Mouse (Mus musculus) frontal cortex, postnatal 36 days (tissue): ENCODE data around the gene Slc35e3.

Source experiments
- DNase-seq, 2 experiments: peaks; one replicate each; pipeline ENCODE4 v3.0.0; 2022; ENCODE audit warnings: low spot score in 2 of 2

Slc35e3 gene

GRCm38 (mm10) chr10:117776281-117777102 lies 30.3 kb upstream of the Slc35e3 start:
- no peak for DNase-seq

- DNase-seq, result no peak
These were observed 29.4 kb upstream of the Slc35e3 start for GRCm38 (mm10) chr10:117775401-117776144.

- no peak for DNase-seq
These were observed 28.6 kb upstream of the Slc35e3 start for GRCm38 (mm10) chr10:117774817-117775120.

- DNase-seq, result no peak
These were observed 28.0 kb upstream of the Slc35e3 start for GRCm38 (mm10) chr10:117774011-117774816.

DNA sequence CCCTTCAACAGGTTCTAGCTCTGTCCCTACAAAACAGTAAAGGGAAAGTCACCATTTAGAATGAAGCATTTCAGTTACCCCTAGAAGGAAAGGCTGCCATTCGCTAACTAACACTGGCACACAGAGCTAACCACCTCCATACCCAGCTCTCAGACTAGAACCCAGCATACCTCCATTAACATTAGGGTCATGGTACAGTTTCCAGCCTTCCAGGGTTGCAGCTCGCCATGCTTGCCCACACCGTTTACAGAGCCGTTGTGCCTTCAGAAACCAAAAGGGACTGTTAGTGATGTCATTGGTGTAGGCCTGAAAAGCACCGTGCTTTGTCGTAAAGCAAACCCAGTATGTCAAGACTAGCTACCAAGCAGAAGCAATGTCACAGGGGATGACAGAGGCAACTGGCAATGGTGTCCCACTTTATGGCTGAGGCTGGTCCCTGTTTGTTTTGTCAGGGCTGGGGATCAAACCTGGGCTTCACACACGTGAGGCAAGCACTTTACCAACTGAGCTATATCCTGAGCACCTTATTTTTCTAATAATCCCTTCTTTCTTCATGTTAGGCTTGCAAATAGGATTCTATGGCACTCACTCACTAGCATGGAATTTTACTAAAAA lies 27.0 kb upstream of the Slc35e3 start:
- no peak for DNase-seq

DNA sequence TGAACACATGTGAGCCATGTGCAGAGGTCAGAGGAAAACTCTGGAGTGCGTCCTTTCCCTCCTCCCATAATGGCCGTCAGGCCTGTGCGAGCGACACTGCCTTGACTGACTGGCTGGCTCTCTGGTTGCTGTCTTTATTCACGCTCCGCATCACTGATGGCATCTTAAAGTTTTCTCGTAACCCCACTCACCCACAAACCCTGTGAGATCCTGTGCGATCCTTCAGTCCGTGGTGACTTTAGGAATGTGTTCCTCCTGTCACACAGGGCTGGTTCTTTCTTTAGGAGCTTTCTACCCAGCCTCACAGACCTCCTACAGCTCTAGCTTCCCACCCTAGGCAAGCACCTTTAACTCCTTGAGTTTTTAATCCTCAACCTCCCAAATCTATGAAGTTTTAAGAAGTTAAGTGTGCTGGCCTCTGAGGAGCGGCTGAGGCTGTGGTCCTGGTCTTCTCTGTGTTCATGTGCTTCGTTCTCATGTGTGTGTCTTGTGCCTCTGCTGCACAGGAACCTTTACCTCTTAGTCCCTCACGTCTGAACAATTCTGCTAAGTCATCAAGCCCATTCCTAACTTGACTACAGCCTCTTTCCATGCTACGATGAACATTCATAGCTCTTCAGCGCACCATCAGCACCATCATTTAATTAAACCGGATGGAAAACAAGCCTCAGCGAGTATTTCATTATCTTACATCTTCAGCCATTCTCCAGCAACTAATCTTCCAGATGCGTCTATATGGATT lies 26.4 kb upstream of the Slc35e3 start:
- DNase-seq, result no peak

- DNase-seq, result no peak
These were observed 25.0 kb upstream of the Slc35e3 start for GRCm38 (mm10) chr10:117771131-117771510.

GRCm38 (mm10) chr10:117770286-117771130 lies 24.3 kb upstream of the Slc35e3 start:
- no peak for DNase-seq

GRCm38 (mm10) chr10:117769541-117770285 lies 23.5 kb upstream of the Slc35e3 start:
- DNase-seq, result no peak

- no peak for DNase-seq
These were observed 21.9 kb upstream of the Slc35e3 start for GRCm38 (mm10) chr10:117768141-117768440.

DNA sequence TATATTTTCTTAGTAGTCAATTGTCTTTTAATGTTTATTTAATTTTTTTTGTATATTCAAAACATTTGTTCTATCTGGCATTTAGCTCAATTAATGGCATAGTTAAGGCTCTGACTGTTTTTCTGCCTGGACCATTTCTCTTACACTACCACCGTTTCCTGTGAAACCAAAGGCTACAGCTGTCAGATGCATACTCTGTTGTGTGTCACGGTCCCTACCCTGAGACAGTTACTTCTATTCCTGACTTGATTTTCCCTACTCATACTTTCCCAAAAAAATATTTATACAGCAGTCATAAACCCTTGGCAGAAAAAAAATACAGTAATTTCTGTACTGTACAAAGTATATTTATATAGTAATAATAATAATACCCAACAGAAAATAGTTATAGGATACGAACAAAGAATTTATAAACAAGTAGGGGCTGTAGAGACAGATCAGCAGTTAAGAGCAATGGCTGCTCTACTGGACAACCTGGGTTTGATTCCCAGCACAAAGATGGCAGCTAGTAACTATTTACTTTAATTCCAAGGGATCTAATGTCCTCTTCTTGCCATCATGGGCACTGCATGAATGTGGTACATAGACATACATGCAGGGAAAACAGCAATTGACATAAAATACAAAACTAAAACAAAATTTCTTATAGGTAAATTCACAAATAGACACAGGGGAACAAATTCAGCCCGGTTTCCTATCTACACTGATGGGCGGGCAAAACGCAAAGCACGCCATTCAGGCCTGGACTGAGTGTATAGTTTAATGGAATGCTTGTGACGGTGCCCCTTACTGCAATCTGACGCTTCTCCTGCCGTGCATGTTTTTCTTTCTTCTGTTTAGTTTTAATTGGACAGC lies 21.3 kb upstream of the Slc35e3 start:
- DNase-seq, result no peak

DNA sequence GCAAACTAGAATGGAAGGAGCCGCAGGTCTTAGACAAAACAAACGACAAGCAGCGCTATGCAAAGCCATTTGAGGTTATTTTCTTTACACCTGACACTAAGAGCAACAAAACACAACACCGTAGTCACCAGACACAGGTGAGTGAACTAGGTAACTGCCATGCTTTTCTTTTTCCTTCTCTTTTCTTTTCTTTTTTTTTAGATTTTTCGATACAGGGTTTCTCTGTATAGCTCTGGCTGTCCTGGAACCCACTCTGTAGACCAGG lies 20.7 kb upstream of the Slc35e3 start:
- no peak for DNase-seq

- DNase-seq, result no peak
These were observed 20.1 kb upstream of the Slc35e3 start for GRCm38 (mm10) chr10:117766111-117766895.

DNA sequence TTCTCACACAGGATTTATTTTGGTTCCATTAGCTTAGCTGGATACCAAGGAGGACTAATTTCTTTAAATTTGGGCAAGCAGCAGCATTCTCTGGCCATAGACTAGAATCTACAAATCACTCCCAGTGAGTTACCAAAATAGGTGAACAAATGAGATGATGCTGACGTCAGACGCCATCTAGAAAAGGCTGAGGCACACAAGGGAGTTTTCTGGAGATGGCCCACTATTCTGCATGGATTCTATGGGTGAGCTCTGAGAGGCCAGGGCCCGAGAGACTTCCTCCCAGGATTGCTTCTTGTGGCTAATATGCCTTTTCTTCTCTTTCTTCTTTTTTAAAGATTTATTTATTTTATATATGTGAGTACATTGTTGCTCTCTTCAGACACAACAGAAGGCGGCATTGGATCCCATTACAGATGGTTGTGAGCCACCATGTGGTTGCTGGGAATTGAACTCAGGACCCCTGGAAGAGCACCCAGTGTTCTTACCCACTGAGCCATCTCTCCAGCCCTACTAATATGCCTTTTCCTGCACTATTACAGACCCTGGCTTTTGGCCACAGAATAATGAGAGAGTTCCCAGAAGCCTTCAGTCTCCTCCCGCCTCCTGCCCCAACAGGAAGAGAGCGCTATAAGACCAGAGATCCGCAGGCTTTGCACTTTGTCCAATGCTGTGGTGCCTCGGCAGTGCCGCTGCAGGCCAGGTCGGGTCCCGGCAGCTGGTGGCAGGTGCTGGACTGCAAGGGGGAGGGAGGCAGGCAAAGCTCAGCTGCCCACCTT lies 19.1 kb upstream of the Slc35e3 start:
- no peak for DNase-seq

GRCm38 (mm10) chr10:117764598-117764997 lies 18.4 kb upstream of the Slc35e3 start:
- DNase-seq, result no peak

GRCm38 (mm10) chr10:117763588-117764190 lies 17.5 kb upstream of the Slc35e3 start:
- no peak for DNase-seq

DNA sequence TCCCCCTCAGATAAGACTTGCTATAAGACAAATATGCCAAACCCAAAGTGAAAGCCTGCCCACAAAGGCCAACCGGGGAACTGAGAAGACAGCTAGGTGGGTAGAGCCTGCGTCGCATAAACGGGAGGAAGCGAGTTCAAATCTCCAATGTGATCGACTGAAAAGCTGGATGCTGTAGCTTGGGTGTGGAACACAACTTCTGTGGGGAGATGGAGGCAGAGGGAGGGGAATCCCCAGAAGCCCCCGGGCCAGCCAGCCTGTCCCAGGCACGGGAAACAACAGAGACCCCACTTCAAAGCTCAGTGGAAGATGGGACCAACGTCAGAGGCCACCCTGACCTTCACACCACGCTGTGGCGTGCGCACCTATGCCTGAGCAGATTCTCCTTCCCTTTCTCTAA lies 16.8 kb upstream of the Slc35e3 start:
- no peak for DNase-seq
